In the genomic region with DNA sequence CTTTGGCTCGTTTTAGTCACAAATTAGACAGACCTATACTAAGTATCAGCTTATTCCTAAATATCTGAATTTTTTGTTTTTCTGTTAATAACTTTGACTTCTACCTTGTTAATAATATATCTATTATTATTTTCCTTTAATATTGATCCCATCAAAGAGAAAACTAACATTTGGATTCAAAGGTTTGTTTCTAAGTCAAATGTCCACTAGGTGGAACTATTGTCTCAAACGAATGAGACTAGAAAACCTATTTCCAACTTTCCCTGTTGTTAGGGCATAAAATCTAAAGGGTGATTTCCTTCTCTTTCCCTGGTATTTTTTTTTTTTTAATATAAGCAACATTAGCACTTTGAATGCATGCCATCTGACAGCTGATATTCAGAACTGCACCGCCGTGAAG, we compare ENCODE assay signal across 12 mouse cellular contexts. TPM values are rescaled to one million over a fixed set of nuclear protein-coding genes. Genes with fewer than 3 reads are reported as not detected.
DNase-seq lines count a peak whose midpoint lies in the region; ATAC-seq and TF ChIP-seq lines count a peak whose summit lies in the region.
"Had no signal": no experiment of that assay in that cellular context is flagged by ENCODE, and none has a peak within 500 bp of the region (broad histone marks: within the 10 kb centered on the region; RNA-seq: fewer than 3 reads in every experiment).

No protein-coding gene starts in this region.

- TF ChIP-seq CTCF in kidney, postnatal 0 days (IDR thresholded peaks at IDR 0.05; ENCODE audit: low read depth), result peak; percentile 72
- peak; percentile 23; the same call in 1 of the 2 replicates for TF ChIP-seq CTCF in E14TG2a.4 (conservative IDR thresholded peaks at IDR 0.05; ENCODE audit: low read length)

- WGBS in kidney, postnatal 0 days, result 38% methylated on average over 4 of the region's 4 CpGs

- H3K27ac ChIP-seq in kidney, postnatal 0 days, result no peak overlapping the region
- H3K27ac ChIP-seq: limb, embryonic 13.5 days had no signal

- H3K4me1 ChIP-seq in kidney, postnatal 0 days (replicated peaks; ENCODE audit: insufficient read depth, low read length), result no peaks in the 10 kb centered on the region
- H3K4me1 ChIP-seq in E14TG2a.4 (replicated peaks; ENCODE audit: low read depth, low read length), result no peaks in the 10 kb centered on the region
- H3K4me1 ChIP-seq: limb, embryonic 13.5 days had no signal

- no peak overlapping the region for H3K4me2 ChIP-seq in kidney, postnatal 0 days (ENCODE audit: low read length)
- H3K4me2 ChIP-seq: limb, embryonic 13.5 days had no signal

- H3K4me3 ChIP-seq in kidney, postnatal 0 days (replicated peaks; ENCODE audit: low read depth, low read length), result no peak overlapping the region
- H3K4me3 ChIP-seq in E14TG2a.4 (replicated peaks; ENCODE audit: low read length), result no peak overlapping the region
- H3K4me3 ChIP-seq: limb, embryonic 13.5 days had no signal

- no peaks in the 10 kb centered on the region for H3K36me3 ChIP-seq in kidney, postnatal 0 days (ENCODE audit: insufficient read depth, low read length)
- no peaks in the 10 kb centered on the region for H3K36me3 ChIP-seq in E14TG2a.4 (ENCODE audit: insufficient read depth, low read length)
- H3K36me3 ChIP-seq: limb, embryonic 13.5 days had no signal

- H3K27me3 ChIP-seq in kidney, postnatal 0 days (ENCODE audit: insufficient read depth, low read length), result no peaks in the 10 kb centered on the region
- H3K27me3 ChIP-seq in E14TG2a.4 (ENCODE audit: insufficient read depth, low read length), result no peaks in the 10 kb centered on the region; the same call in 1 of the 2 replicates
- H3K27me3 ChIP-seq: limb, embryonic 13.5 days had no signal

- no peak overlapping the region for H3K9ac ChIP-seq in kidney, postnatal 0 days (ENCODE audit: low read depth, low read length)
- H3K9ac ChIP-seq: limb, embryonic 13.5 days had no signal

- DNase-seq in embryo, embryonic 10 days (ENCODE audit: low spot score), result peak; percentile 75
- no peak for DNase-seq in embryo, embryonic 9.5 days (ENCODE audit: extremely low spot score)
- DNase-seq in kidney, postnatal 0 days (ENCODE audit: low spot score), result peak; percentile 83
- DNase-seq in kidney, postnatal 10 days, result no peak
- DNase-seq in fibroblast of lung, adult 2 months (ENCODE audit: low read depth), result peak; percentile 23
- no peak for DNase-seq in frontal cortex, postnatal 36 days (ENCODE audit: low spot score in 2 of 2)
- DNase-seq in right cerebral cortex, adult 18-20 months, result no peak
- DNase-seq: adrenal gland, adult 2 months; B cell, adult 2 months had no signal

- ATAC-seq in kidney, postnatal 0 days (replicated peaks; ENCODE audit: low FRiP score, low read depth), result no peak
- ATAC-seq: midbrain, embryonic 16.5 days had no signal

- H3K9me3 ChIP-seq in kidney, postnatal 0 days (replicated peaks; ENCODE audit: low read length), result no peaks in the 10 kb centered on the region
- no peaks in the 10 kb centered on the region for H3K9me3 ChIP-seq in E14TG2a.4 (ENCODE audit: low read length)
- H3K9me3 ChIP-seq: limb, embryonic 13.5 days had no signal

RNA-seq across cellular contexts. Expression of a gene that starts 20.0 kb away (rescaled TPM):
- polyA plus RNA-seq in kidney, postnatal 0 days (2015; fragmentation: Nextera tagmentation; extraction: Ambion mirVana), result 5.2 TPM in 2 replicates

Comparison
In these comparisons a context has a peak if more than half of its experiments do, and no peak if none do; other contexts are left out.
1. DNase-seq: peak in embryo, embryonic 10 days (single experiment), kidney, postnatal 0 days (single experiment) and fibroblast of lung, adult 2 months (single experiment); none in embryo, embryonic 9.5 days (single experiment), kidney, postnatal 10 days (single experiment), frontal cortex, postnatal 36 days (0 of 2) and right cerebral cortex, adult 18-20 months (single experiment).